ENCODE assay signal across 8 mouse cellular contexts in genomic region chr11:50326302-50326966, GRCm38 (mm10). TPM values are rescaled to one million over a fixed set of nuclear protein-coding genes. Genes with fewer than 3 reads are reported as not detected.
DNase-seq lines count a peak whose midpoint lies in the region; ATAC-seq and TF ChIP-seq lines count a peak whose summit lies in the region.

No protein-coding gene starts in this region.

- no peak for TF ChIP-seq CTCF in heart, adult 2 months (IDR thresholded peaks at IDR 0.05)

- H3K9me3 ChIP-seq in erythroblast, embryonic 14.5 days (ENCODE audit: control insufficient read depth, low read length), result no peaks in the 10 kb centered on the region
- H3K9me3 ChIP-seq in liver, embryonic 13.5 days (replicated peaks), result no peaks in the 10 kb centered on the region

- ATAC-seq in liver, embryonic 13.5 days (ENCODE audit: low read depth), result no peak

- intact Hi-C loops in heart, adult 2 months (cut with DNase I), result loop anchor here (5.0 kb wide), 1 partner anchor 36 kb away; no protein-coding TSS in a partner anchor
- intact Hi-C loops in heart, postnatal 25 days (cut with DNase I), result no loop called here

- peak overlapping the region; percentile 76 for H3K9ac ChIP-seq in heart, adult 2 months (ENCODE audit: low read depth, low read length)
- H3K9ac ChIP-seq in liver, embryonic 13.5 days, result peak overlapping the region; percentile 73

- H3K4me2 ChIP-seq in liver, embryonic 13.5 days, result peak overlapping the region; percentile 75

- peaks cover 8% of the 10 kb centered on the region for H3K79me2 ChIP-seq in heart, adult 2 months (replicated peaks; ENCODE audit: control insufficient read depth, insufficient read depth, low read length)

- TF ChIP-seq EP300 in heart, adult 2 months (IDR thresholded peaks at IDR 0.05; ENCODE audit: insufficient read depth, low read depth, low read length), result no peak

- H3K36me3 ChIP-seq in heart, adult 2 months (ENCODE audit: control insufficient read depth, insufficient read depth, low read length), result peaks cover 19% of the 10 kb centered on the region
- peaks cover 21% of the 10 kb centered on the region for H3K36me3 ChIP-seq in erythroblast, embryonic 14.5 days (ENCODE audit: control insufficient read depth)
- H3K36me3 ChIP-seq in liver, embryonic 13.5 days, result no peaks in the 10 kb centered on the region

- peak overlapping the region; percentile 63 for H3K4me3 ChIP-seq in heart, adult 2 months
- H3K4me3 ChIP-seq in erythroblast, embryonic 14.5 days (replicated peaks), result peak overlapping the region; percentile 97
- H3K4me3 ChIP-seq in liver, embryonic 13.5 days (replicated peaks), result peak overlapping the region; percentile 93

- H3K27me3 ChIP-seq in heart, adult 2 months (ENCODE audit: control insufficient read depth, insufficient read depth, low read length), result no peaks in the 10 kb centered on the region
- no peaks in the 10 kb centered on the region for H3K27me3 ChIP-seq in erythroblast, embryonic 14.5 days (ENCODE audit: control insufficient read depth)
- H3K27me3 ChIP-seq in liver, embryonic 13.5 days, result no peaks in the 10 kb centered on the region

- peak overlapping the region; percentile 94 for H3K27ac ChIP-seq in heart, adult 2 months
- peak overlapping the region; percentile 84 for H3K27ac ChIP-seq in liver, embryonic 13.5 days

- TF ChIP-seq POLR2A in heart, adult 2 months (IDR thresholded peaks at IDR 0.05; ENCODE audit: insufficient read depth, low read depth, low read length), result no peak

- DNase-seq in heart, adult 2 months, result no peak
- DNase-seq in heart, postnatal 25 days (ENCODE audit: low spot score), result no peak
- DNase-seq in A20 (ENCODE audit: low read depth, low spot score), result peak; percentile 46
- DNase-seq in liver, embryonic 13.5 days, result no peak
- no peak for DNase-seq in right cerebral cortex, postnatal 4 days
- no peak for DNase-seq in Muller cell, postnatal 12 days (ENCODE audit: inconsistent ontology term)
- DNase-seq in thymus, postnatal 10 days (ENCODE audit: low spot score in 2 of 2), result no peak

- WGBS in heart, adult 2 months, result 3% methylated on average over 7 of the region's 7 CpGs
- 3% methylated on average over 7 of the region's 7 CpGs for WGBS in liver, embryonic 13.5 days (ENCODE audit: insufficient replicate concordance)

- peaks cover 7% of the 10 kb centered on the region for H3K4me1 ChIP-seq in heart, adult 2 months (ENCODE audit: control insufficient read depth, insufficient read depth, low read length)
- H3K4me1 ChIP-seq in erythroblast, embryonic 14.5 days (ENCODE audit: control insufficient read depth), result peaks cover 61% of the 10 kb centered on the region
- peaks cover 52% of the 10 kb centered on the region for H3K4me1 ChIP-seq in liver, embryonic 13.5 days (replicated peaks)

RNA-seq across cellular contexts. Expression of gene Canx, which starts 1.0 kb away (rescaled TPM):
- 100 to 1,000 TPM; 324 to 369 TPM for total RNA-seq in heart, adult 2 months (2021)
- polyA plus RNA-seq in heart, adult 2 months (2012; rRNA removed), result 64.8 and 153 TPM in 2 replicates
- 100 to 1,000 TPM; 266 to 295 TPM for total RNA-seq in heart, postnatal 25 days (2021)
- 3.1 and 8.5 TPM in 2 replicates for polyA plus RNA-seq in erythroblast, embryonic 14.5 days (2012)
- 213 and 261 TPM in 2 replicates for polyA plus RNA-seq in liver, embryonic 13.5 days (2015; fragmentation: Nextera tagmentation; extraction: Ambion mirVana)

RNA-seq across cellular contexts. Expression of gene Cby3, which starts 27.8 kb away (rescaled TPM):
- total RNA-seq in heart, adult 2 months (2021), result not detected
- 0.29 TPM in 1 of 2 replicates, not detected in the other for polyA plus RNA-seq in heart, adult 2 months (2012; rRNA removed)
- total RNA-seq in heart, postnatal 25 days (2021), result not detected
- polyA plus RNA-seq in erythroblast, embryonic 14.5 days (2012), result not detected in 2 replicates
- polyA plus RNA-seq in liver, embryonic 13.5 days (2015; fragmentation: Nextera tagmentation; extraction: Ambion mirVana), result not detected in 2 replicates

RNA-seq across cellular contexts. Expression of gene Maml1, which starts 34.3 kb away (rescaled TPM):
- 10 to 100 TPM in 1 of 2 experiments, 1 to 10 TPM in 1; 9.7 to 10.7 TPM for total RNA-seq in heart, adult 2 months (2021)
- polyA plus RNA-seq in heart, adult 2 months (2012; rRNA removed), result 6.6 and 7.4 TPM in 2 replicates
- 10 to 100 TPM; 11.5 to 12.9 TPM for total RNA-seq in heart, postnatal 25 days (2021)
- polyA plus RNA-seq in erythroblast, embryonic 14.5 days (2012), result 0.47 and 0.68 TPM in 2 replicates
- 1.2 and 1.4 TPM in 2 replicates for polyA plus RNA-seq in liver, embryonic 13.5 days (2015; fragmentation: Nextera tagmentation; extraction: Ambion mirVana)

RNA-seq across cellular contexts. Expression of gene Hnrnph1, which starts 50.4 kb away (rescaled TPM):
- total RNA-seq in heart, adult 2 months (2021), result 100 to 1,000 TPM; 110 to 114 TPM
- 56.3 and 103 TPM in 2 replicates for polyA plus RNA-seq in heart, adult 2 months (2012; rRNA removed)
- total RNA-seq in heart, postnatal 25 days (2021), result 100 to 1,000 TPM; 102 to 128 TPM
- polyA plus RNA-seq in erythroblast, embryonic 14.5 days (2012), result 12.6 and 16.1 TPM in 2 replicates
- polyA plus RNA-seq in liver, embryonic 13.5 days (2015; fragmentation: Nextera tagmentation; extraction: Ambion mirVana), result 124 and 144 TPM in 2 replicates
